Mouse (Mus musculus): Measurements from ENCODE around the gene Atf2.

- TF ChIP-seq CTCF (IDR thresholded peaks at IDR 0.05; ENCODE audit: low read depth) (peak; percentile 28; the same call in 1 of the 2 replicates), EP300 (IDR thresholded peaks at IDR 0.05; ENCODE audit: low read depth) (no peak)
Observed at GRCm38 (mm10) chr2:73903536-73903935, 11.1 kb upstream of the Atf2 start.
